Mouse (Mus musculus) thymus, adult 2 months (tissue): ENCODE data around the gene Efr3b. TPM values are rescaled to one million over a fixed set of nuclear protein-coding genes. Genes with fewer than 3 reads are reported as not detected.

Source experiments
- DNase-seq: peaks from one replicate; pipeline ENCODE4 v3.0.0; 2021
- H3K27ac ChIP-seq: fragments of 200-500 bp; 2 replicates; pipeline ENCODE4 v1.5.1; 2012; ENCODE audit warnings: low read length, control low read depth; ENCODE audit not compliant: control insufficient read depth, insufficient read depth
- H3K27me3 ChIP-seq: fragments of 200-500 bp; 2 replicates; pipeline ENCODE4 v1.6.1; 2012; ENCODE audit warnings: mild to moderate bottlenecking, low read length, moderate library complexity, mixed read lengths; ENCODE audit not compliant: control insufficient read depth, insufficient read depth
- H3K36me3 ChIP-seq: fragments of 200-500 bp; 2 replicates; pipeline ENCODE4 v1.6.1; 2012; ENCODE audit warnings: mild to moderate bottlenecking, low read length, moderate library complexity; ENCODE audit not compliant: control insufficient read depth, insufficient read depth
- H3K4me1 ChIP-seq: fragments of 200-500 bp; replicated peaks from 2 replicates; pipeline ENCODE4 v1.6.1; 2012; ENCODE audit warnings: low read length; ENCODE audit not compliant: control insufficient read depth, insufficient read depth
- H3K4me3 ChIP-seq: fragments of 200-500 bp; 2 replicates; pipeline ENCODE4 v1.5.1; 2012; ENCODE audit warnings: mild to moderate bottlenecking, low read length, control low read depth, moderate library complexity; ENCODE audit not compliant: control insufficient read depth, insufficient read depth
- CTCF ChIP-seq: fragments of 200-500 bp; IDR thresholded peaks from 2 replicates; pipeline ENCODE4 v1.5.1; 2012; ENCODE audit warnings: mild to moderate bottlenecking, control low read depth, low read length, moderate library complexity, borderline replicate concordance; ENCODE audit not compliant: control insufficient read depth, poor library complexity, insufficient read depth; ENCODE audit errors: extremely low read depth
- POLR2A ChIP-seq: fragments of 200-500 bp; IDR thresholded peaks from 2 replicates; pipeline ENCODE4 v1.6.1; 2012; ENCODE audit warnings: mild to moderate bottlenecking, low read length, control low read depth, moderate library complexity; ENCODE audit not compliant: control insufficient read depth, poor library complexity, insufficient read depth; ENCODE audit errors: extremely low read depth
- WGBS: fragments of 180-500 bp; shearing (Covaris S2); methylation state at CpG from one replicate; pipeline ENCODE4 v1.1.7; 2018; 5-methylcytosine and 5-hydroxymethylcytosine counted together
- polyA plus RNA-seq: library from polyadenylated mRNA; depleted of rRNA; stranded (reverse); fragments of >200 nt; gene quantifications from 2 replicates; pipeline ENCODE4 v1.2.3, GENCODE M21; 2012

Efr3b gene
- polyA plus RNA-seq, 1 experiment = 1.5 TPM

DNA sequence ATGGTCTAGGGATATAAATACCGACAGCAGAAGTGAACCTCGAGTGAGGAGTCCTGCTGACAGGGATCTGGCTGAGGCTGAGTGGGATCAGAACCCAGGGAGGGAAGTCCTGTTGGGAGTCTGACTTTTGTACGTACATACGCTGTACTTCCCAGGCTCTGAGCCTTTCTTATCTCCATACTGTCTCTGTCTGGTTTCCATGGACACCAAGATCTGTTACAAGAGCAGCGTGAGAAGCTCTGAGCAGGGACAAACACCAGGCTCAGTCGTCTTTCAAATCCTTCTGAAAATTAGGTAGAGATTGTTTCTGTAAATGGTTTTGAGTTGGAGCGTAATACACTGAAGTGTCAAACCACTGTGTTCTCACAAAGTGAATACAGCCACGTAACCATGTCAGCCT lies 36.7 kb upstream of the Efr3b start:
- DNase-seq = no peak
- no peak overlapping the region for H3K27ac ChIP-seq
- WGBS = 89% methylated on average over 8 of the region's 8 CpGs
- H3K36me3 ChIP-seq = no peaks in the 10 kb centered on the region
- no peaks in the 10 kb centered on the region for H3K4me1 ChIP-seq
- no peaks in the 10 kb centered on the region for H3K27me3 ChIP-seq
- H3K4me3 ChIP-seq = no peak overlapping the region
- no peak for TF ChIP-seq POLR2A
- TF ChIP-seq CTCF = no peak

DNA sequence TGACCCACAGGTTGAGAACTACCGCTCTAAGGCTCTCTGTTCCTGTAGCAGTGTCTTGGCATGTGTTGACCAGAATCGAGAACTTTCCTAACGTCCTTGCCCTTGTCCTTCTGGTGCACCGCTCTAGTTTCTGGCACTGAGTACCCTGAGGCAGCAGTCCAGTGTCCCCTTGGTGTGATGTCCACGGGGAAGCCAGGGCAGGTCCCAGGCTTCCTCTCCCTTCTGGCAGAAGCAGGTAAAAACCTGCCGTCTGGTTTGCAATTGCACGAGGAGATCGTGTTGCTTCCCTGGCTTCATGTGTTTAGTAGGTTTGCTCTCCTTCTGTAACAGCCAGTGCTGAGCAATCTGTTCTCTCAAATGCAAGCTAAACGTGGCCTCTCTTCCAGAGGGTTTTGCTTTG lies 33.0 kb upstream of the Efr3b start:
- no peaks in the 10 kb centered on the region for H3K36me3 ChIP-seq
- H3K4me3 ChIP-seq = no peak overlapping the region
- H3K4me1 ChIP-seq = no peaks in the 10 kb centered on the region
- TF ChIP-seq CTCF (no peak), POLR2A (no peak)
- no peak overlapping the region for H3K27ac ChIP-seq
- 94% methylated on average over 9 of the region's 9 CpGs for WGBS
- H3K27me3 ChIP-seq = no peaks in the 10 kb centered on the region
- no peak for DNase-seq

DNA sequence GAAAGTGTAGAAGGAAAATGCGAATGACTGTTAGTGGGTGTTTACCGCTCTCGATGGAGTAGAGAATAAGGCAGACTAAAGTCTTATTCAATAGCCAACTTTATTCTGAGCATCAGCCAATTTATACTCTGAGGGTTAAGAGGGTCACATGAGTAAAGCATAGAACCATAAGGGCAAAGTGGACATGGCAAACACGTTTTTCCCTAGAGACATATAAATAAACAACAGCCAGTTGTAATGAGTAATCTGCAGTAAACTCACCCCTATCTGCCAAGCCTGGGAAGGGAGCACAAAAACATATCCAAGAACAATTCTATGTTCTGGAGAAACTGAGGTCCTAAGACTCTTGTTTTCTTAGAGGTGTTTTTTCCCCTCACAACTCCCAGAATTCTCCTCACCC lies 29.8 kb upstream of the Efr3b start:
- DNase-seq = no peak
- Histone ChIP-seq H3K4me1 (no peaks in the 10 kb centered on the region), H3K27me3 (no peaks in the 10 kb centered on the region), H3K27ac (no peak overlapping the region), H3K36me3 (no peaks in the 10 kb centered on the region), H3K4me3 (no peak overlapping the region)
- TF ChIP-seq POLR2A (no peak), CTCF (no peak)
- WGBS = 87% methylated on average over 4 of the region's 4 CpGs

DNA sequence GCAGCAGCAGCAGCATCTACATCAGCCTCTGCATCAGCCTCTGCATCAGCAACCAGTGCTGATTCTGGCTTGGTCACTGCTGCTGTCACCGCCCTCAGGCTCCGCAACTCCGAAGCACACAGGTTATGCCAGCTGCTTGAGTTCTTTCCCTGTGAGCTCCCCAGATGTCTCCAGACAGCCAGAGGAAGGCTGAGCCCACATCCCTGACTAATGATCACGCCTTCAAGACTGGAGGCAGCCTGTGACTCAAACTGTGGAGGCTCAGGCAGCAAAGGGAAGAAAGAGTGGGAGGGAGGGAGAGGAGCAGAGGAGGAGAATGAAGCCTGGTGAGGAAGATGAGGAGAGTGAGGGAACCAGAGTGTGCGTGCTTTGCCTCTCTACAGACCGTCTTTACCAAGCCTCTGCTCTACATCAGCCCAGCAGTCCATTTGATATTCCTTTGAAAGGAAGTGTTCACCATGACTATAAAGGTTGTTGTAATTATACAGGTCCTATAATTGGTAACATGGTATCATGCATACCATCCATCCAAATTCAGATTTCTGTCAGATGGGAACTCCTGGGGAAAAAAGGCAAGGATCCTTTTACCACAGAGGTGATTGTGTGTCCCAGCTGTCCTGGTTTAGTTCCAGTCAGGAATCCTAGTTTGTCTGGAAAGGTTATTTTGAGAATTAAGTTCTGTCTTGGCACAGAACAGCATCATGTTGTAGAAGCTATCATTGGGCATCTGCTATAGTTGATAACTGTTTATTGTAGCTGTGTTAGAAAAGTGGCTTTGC lies 28.2 kb upstream of the Efr3b start:
- H3K36me3 ChIP-seq = no peaks in the 10 kb centered on the region
- no peak overlapping the region for H3K4me3 ChIP-seq
- H3K27me3 ChIP-seq = no peaks in the 10 kb centered on the region
- no peak overlapping the region for H3K27ac ChIP-seq
- DNase-seq = no peak
- no peaks in the 10 kb centered on the region for H3K4me1 ChIP-seq
- 88% methylated on average over 6 of the region's 6 CpGs for WGBS
- TF ChIP-seq CTCF (no peak), POLR2A (no peak)

DNA sequence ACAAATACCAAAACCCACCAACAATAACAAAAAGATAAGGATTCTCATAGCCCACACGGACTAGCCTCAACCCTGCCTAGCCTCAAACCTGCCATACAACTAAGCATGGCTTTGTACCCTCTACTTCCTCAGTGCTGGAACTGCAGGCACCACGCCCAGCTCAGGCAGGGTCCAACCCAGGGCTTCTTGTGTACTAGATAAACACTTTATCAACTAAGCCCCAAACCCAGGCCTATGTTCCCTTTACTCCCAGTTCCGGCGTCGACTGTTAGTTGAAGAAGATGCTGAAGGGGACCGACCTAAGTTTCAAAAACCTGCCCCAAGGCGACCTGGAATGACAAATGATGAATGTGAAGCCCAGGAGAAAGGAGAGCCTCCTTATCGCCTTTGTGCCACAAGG lies 27.2 kb upstream of the Efr3b start:
- H3K36me3 ChIP-seq = no peaks in the 10 kb centered on the region
- 87% methylated on average over 8 of the region's 8 CpGs for WGBS
- H3K4me1 ChIP-seq = no peaks in the 10 kb centered on the region
- DNase-seq = no peak
- H3K4me3 ChIP-seq = no peak overlapping the region
- no peak overlapping the region for H3K27ac ChIP-seq
- no peaks in the 10 kb centered on the region for H3K27me3 ChIP-seq
- no peak for TF ChIP-seq CTCF

DNA sequence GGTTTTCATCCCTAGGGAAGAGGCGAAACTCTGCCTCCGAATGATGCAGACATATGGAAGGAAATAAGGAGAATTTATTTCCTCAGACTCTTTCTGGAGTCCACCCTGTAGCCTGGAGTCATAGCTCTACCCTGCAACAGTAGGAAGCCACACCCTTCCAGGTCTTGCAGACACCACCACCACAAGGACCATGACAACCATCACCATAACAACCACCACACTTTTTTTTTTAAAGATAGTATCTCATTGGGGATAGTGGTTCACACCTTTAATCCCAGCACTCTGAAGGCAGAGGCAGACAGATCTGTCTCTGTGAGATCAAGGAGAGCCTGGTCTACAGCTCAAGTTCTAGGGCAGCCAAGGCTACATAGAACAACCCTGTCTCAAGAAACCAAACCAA lies 26.8 kb upstream of the Efr3b start:
- 79% methylated on average over 2 of the region's 2 CpGs for WGBS
- Histone ChIP-seq H3K36me3 (no peaks in the 10 kb centered on the region), H3K4me3 (no peak overlapping the region), H3K4me1 (no peaks in the 10 kb centered on the region), H3K27ac (no peak overlapping the region), H3K27me3 (no peaks in the 10 kb centered on the region)
- DNase-seq = no peak
- no peak for TF ChIP-seq POLR2A
- no peak for TF ChIP-seq CTCF

DNA sequence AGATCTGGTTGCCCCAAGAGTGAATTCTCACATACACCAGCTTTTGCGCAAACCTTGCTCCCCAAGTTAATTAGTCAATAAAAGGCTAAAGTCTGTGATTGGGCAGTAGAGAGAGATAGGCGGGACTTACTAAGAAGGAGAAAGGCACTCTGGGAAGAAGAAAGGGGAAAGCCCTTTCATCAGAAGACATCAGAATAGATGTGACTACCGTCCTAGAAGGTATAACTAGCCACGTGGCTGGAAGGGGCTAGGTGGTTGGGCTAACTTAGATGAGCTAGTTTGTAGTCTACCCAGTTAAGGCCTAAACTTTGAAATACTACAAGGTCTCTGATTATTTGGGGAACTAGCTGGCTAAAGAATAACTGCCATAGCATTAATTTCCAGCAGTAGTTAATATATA lies 21.0 kb upstream of the Efr3b start:
- H3K27ac ChIP-seq = no peak overlapping the region
- DNase-seq = no peak
- 87% methylated on average over 4 of the region's 4 CpGs for WGBS
- no peaks in the 10 kb centered on the region for H3K4me1 ChIP-seq
- H3K4me3 ChIP-seq = no peak overlapping the region
- no peaks in the 10 kb centered on the region for H3K27me3 ChIP-seq
- H3K36me3 ChIP-seq = no peaks in the 10 kb centered on the region
- TF ChIP-seq POLR2A = no peak
- TF ChIP-seq CTCF = no peak
